Mouse (Mus musculus): ENCODE measurements at regions not wholly inside any gene's neighbourhood (a gene's known extent, or its start where the extent isn't known, plus 50 kb on each side); places are given as distances from the start of the nearest gene placed in this dataset.

DNA sequence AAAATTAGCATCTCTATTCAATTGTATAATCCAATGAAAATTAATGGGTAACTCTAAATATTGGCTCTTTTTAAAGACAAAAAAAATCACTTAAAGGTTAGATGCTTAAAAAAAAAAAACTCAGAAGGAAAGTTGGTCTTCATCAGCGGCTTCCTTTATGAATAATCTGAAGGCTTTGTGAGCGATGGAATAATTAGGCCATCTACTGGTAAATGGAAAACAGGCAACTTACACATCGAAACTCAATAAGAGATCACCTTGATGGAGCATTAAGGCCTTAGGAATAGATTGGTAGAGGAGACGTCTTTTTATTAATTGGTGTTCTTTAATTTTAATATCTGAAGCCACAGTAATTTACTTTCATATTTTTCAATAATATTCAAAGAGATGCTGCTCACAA is 218.6 kb upstream of the Tacr3 start:
- no peak for DNase-seq

DNA sequence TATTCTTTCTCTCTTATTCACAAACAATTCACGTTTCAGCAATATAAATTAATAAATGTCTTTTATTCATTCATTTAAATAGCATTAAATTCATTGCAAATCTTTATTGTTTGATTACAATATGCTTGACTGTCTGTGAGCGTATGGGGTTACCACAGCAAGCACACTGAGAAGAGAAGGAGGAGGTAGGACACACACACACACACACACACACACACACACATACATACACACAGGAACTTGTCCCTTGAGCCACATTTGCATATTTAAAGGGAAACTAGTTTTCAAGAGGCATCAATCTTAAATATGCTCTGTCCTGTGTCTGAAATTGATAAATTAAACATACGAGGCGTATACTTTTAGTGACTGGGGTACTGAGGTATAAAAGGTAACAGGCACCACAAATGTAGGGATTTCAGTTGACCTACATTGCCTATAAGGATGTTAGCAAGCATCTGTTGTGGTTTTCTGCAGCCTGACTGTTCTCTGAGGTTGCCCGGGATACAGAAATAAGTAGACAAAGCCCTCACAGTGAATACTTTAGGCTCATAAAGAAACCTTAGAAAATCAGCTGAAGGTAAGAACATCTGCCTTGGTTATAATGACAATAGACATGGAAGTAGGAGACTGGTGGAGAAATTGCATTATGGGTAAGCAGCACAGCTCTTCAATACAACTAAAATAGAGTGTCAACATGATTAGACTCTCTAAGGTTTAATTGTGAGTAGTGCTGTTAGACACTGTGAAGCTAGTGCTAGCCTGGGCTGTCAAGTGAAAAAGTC is 217.1 kb upstream of the Tacr3 start:
- no peak for DNase-seq

GRCm38 (mm10) chr3:134612298-134612616 is 216.6 kb upstream of the Tacr3 start:
- no peak for DNase-seq

DNA sequence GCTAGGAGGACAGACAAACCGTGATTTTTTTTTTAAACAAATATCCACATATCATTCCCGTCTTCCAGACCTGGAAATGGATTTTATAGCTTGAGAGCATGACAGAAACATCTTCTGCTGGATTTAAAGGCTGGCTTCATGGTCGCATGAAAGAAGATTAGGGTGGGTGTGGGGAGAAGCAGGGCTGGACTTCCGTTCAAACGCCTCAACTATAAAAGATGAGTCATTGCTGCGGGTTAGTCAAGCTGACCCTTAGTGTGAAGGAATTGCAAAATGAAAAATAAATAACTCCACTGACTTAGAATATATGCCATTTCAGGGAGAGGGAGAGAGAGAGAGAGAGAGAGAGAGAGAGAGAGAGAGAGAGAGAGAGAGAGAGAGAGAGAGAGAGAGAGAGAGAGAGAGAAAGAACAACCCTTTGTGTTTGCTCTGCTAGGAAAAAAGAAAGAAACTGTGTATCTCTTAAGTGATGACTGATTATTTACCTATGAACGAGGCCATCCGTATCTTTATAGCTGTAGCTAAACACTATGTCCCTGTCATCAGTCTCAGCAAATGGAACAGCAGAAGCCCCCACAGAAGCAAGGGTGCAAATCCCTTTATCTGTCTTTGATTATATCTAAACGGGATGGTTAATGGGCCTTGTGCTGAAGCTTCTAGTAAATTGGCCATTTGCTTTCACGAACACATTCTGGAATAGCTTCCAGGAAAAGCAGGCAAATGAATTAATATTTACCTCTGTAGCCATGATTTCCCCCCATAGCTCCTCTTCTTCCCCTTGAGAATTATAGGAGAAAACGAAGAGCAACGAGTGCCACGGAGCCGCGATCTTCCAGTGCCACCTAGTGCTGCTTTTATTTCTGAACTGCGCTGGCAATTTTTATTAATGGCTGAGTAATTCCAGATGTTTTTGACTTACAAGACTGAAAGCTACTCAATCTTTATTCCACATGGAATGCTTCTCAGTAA is 199.4 kb upstream of the Tacr3 start:
- peak; percentile 0 to 12 for DNase-seq

- DNase-seq = no peak
Observed at GRCm38 (mm10) chr3:134630135-134630516, 198.7 kb upstream of the Tacr3 start.

- DNase-seq = no peak
Observed at GRCm38 (mm10) chr3:134648727-134649445, 179.9 kb upstream of the Tacr3 start.

GRCm38 (mm10) chr3:134654051-134654450 is 174.8 kb upstream of the Tacr3 start:
- no peak for DNase-seq

DNA sequence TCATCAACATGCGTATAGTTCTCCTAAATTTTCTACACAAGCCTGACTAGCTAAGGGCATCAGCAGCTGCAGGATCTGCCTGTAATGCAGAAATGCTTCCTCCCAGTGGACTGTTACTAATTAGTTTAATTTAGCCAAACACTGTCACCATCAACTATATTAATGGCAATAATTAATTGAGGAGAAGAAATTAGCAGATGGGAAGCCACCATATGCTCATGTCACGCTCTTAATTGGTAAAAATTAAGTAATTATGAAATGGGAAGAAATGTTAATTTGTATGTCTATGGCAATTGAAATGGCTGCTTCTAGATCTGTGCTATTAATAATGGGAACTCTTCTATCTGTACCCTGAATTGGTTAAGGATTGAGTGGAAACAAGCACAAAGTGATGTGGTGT is 133.9 kb upstream of the Tacr3 start:
- no peak for DNase-seq

DNA sequence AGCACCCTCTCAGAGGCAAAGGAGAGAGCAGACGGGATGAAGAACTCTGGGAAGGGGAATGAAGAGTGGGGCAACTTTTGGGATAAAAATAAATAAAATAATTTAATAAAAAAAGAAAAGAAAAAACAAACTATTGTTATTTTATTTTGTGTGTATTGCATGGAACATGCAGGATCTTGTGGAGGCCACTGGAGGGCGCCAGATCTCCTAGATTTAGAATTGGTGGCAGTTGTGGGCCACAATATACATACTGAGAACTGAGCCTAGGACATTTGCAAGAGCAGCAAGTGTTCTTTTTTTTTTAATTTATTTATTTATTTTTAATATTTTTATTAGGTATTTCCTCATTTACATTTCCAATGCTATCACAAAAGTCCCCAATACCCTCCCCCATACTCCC is 110.2 kb upstream of the Tacr3 start:
- no peak for DNase-seq

GRCm38 (mm10) chr3:134735684-134736083 is 93.1 kb upstream of the Tacr3 start:
- DNase-seq = no peak

DNA sequence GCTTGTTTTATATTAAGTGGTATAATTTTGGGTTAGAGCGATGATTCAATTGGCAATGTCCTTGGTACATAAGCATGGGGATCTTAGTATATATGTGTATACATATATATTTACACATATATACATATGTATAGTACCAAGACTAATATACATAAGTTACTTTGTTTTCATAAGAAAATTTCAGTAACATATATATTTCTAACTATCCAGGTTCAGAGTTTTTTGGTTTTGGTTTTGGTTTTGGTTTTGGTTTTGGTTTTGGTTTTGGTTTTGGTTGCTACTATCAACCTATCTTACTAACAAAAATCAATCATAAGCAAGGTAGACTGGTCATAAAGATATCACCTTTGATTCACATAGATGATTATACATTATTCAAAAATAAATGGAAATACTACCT is 67.7 kb upstream of the Tacr3 start:
- no peak for DNase-seq

GRCm38 (mm10) chr3:134763264-134763936 is 65.4 kb upstream of the Tacr3 start:
- peak in 1 of 2 experiments; percentile 2 for DNase-seq
